Mouse (Mus musculus): ENCODE results near the gene Rpl38. TPM values are rescaled to one million over a fixed set of nuclear protein-coding genes. Genes with fewer than 3 reads are reported as not detected.
"Not testable (repeated sequence)": the region's sequence is repeated elsewhere in the genome, so short reads cannot be mapped to it uniquely, and the experiment has no call there.

Gene Rpl38
- total and polyA plus RNA-seq, 2 experiments from 2014 or later = 578 to 954 TPM

DNA sequence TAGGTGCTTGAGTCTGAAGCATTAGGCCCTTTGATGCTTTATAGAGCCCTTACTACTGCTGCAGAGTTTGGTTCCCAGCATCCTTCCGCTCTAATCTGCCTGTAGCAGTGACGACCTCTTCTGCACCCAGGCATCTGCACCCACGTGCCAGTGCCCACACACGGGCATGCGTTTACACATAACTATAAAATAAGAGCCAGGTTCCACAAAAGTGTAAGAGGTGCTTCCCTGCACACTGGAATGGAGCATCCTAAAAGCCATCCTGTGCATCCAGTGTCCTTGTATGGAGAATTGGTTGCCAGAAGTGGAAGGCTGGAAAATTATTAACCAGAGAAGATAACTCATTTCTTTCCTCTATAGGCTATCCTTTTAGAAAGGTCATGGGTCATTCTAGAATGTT lies 2.8 kb downstream of the Rpl38 start:
- H3K9ac ChIP-seq (replicated peaks; ENCODE audit: low read length) = no peak overlapping the region
- no peak overlapping the region for H3K4me2 ChIP-seq (ENCODE audit: low read depth, low read length)
- no peak for ATAC-seq
- peaks cover 14% of the 10 kb centered on the region; the same call in 1 of the 2 replicates for H3K4me1 ChIP-seq (ENCODE audit: insufficient read depth, low read length)
- H3K4me3 ChIP-seq (ENCODE audit: low read length) = no peak overlapping the region
- no peaks in the 10 kb centered on the region for H3K9me3 ChIP-seq (ENCODE audit: low read length)
- peaks cover 32% of the 10 kb centered on the region for H3K36me3 ChIP-seq (ENCODE audit: insufficient read depth, low read length)
- no peaks in the 10 kb centered on the region for H3K27me3 ChIP-seq (ENCODE audit: insufficient read depth, low read length)
- no peak for TF ChIP-seq CTCF (IDR thresholded peaks at IDR 0.05; ENCODE audit: low read depth)
- no peak for DNase-seq (ENCODE audit: low spot score)
- no peak overlapping the region for H3K27ac ChIP-seq
- WGBS = 92% methylated on average over 5 of the region's 5 CpGs

GRCm38 (mm10) chr11:114672794-114673718 lies 4.7 kb downstream of the Rpl38 start:
- H3K4me3 ChIP-seq (ENCODE audit: low read length) = no peak overlapping the region
- no peak overlapping the region for H3K4me2 ChIP-seq (ENCODE audit: low read depth, low read length)
- WGBS = 57% methylated on average over 9 of the region's 9 CpGs
- H3K36me3 ChIP-seq (ENCODE audit: insufficient read depth, low read length) = peaks cover 32% of the 10 kb centered on the region
- peak overlapping the region; percentile 48; the same call in 1 of the 2 replicates for H3K27ac ChIP-seq
- ATAC-seq (no peak), DNase-seq (ENCODE audit: low spot score) (peak; percentile 85)
- no peak overlapping the region for H3K9ac ChIP-seq (replicated peaks; ENCODE audit: low read length)
- no peaks in the 10 kb centered on the region for H3K9me3 ChIP-seq (ENCODE audit: low read length)
- H3K27me3 ChIP-seq (ENCODE audit: insufficient read depth, low read length) = no peaks in the 10 kb centered on the region
- peaks cover 18% of the 10 kb centered on the region for H3K4me1 ChIP-seq (ENCODE audit: insufficient read depth, low read length)
- TF ChIP-seq CTCF (IDR thresholded peaks at IDR 0.05; ENCODE audit: low read depth) = peak; percentile 88

DNA sequence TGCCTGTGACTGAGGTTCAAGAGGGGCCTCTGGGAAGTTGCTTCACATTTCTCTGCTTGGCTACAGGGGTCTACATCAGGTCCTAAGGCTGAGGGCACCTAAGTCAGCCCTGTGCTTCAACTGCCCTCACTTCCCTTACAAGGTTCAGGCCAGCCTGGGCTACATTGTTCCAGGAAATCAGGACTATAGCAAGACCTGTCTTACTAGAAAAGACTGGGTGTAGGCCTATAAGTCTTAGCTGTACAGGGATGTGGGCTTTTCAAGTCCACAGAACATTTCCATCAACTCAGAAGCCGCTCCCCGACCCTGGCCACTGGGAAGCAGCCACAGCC lies 5.4 kb downstream of the Rpl38 start:
- Histone ChIP-seq H3K4me1 (ENCODE audit: insufficient read depth, low read length) (peaks cover 18% of the 10 kb centered on the region), H3K4me3 (ENCODE audit: low read length) (no peak overlapping the region), H3K9me3 (ENCODE audit: low read length) (no peaks in the 10 kb centered on the region), H3K27me3 (ENCODE audit: insufficient read depth, low read length) (no peaks in the 10 kb centered on the region), H3K27ac (peak overlapping the region; percentile 48; the same call in 1 of the 2 replicates), H3K4me2 (ENCODE audit: low read depth, low read length) (no peak overlapping the region), H3K9ac (replicated peaks; ENCODE audit: low read length) (no peak overlapping the region), H3K36me3 (ENCODE audit: insufficient read depth, low read length) (peaks cover 32% of the 10 kb centered on the region)
- 70% methylated on average over 2 of the region's 2 CpGs for WGBS
- no peak for TF ChIP-seq CTCF (IDR thresholded peaks at IDR 0.05; ENCODE audit: low read depth)
- ATAC-seq (no peak), DNase-seq (ENCODE audit: low spot score) (no peak)

DNA sequence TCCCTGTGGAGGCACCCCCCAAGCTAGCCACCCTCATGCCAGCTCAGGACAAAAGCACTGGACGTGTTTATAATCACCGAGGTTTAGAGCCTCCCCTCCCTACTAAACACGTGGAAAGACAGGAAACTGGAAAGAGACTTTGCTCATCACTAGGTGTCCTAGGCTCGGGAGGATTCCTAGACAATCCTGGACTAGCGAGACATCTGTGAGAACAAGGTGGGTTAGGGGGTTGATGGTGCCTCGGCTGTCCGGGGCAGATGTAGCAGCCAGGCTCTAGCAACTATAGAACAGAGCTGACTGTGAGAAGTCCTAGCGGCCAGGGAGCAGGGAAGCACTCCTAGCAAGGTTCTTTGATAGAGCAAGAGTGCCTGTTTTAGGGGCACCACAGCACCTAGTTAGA lies 5.9 kb downstream of the Rpl38 start:
- no peaks in the 10 kb centered on the region for H3K27me3 ChIP-seq (ENCODE audit: insufficient read depth, low read length)
- H3K27ac ChIP-seq = no peak overlapping the region
- peaks cover 19% of the 10 kb centered on the region for H3K4me1 ChIP-seq (ENCODE audit: insufficient read depth, low read length)
- no peak overlapping the region for H3K4me3 ChIP-seq (ENCODE audit: low read length)
- no peaks in the 10 kb centered on the region for H3K9me3 ChIP-seq (ENCODE audit: low read length)
- H3K4me2 ChIP-seq (ENCODE audit: low read depth, low read length) = no peak overlapping the region
- WGBS = 50% methylated on average over 8 of the region's 8 CpGs
- DNase-seq (ENCODE audit: low spot score) = no peak
- TF ChIP-seq CTCF (IDR thresholded peaks at IDR 0.05; ENCODE audit: low read depth) = no peak
- H3K9ac ChIP-seq (replicated peaks; ENCODE audit: low read length) = no peak overlapping the region
- no peak for ATAC-seq
- peaks cover 32% of the 10 kb centered on the region for H3K36me3 ChIP-seq (ENCODE audit: insufficient read depth, low read length)

GRCm38 (mm10) chr11:114674796-114675195 lies 6.5 kb downstream of the Rpl38 start:
- H3K4me3 ChIP-seq (ENCODE audit: low read length) = peak overlapping the region; percentile 44; the same call in 1 of the 2 replicates
- H3K27me3 ChIP-seq (ENCODE audit: insufficient read depth, low read length); ATAC-seq; H3K9me3 ChIP-seq (ENCODE audit: low read length); H3K9ac ChIP-seq (replicated peaks; ENCODE audit: low read length); DNase-seq (ENCODE audit: low spot score): not testable (repeated sequence)
- peak overlapping the region; percentile 71; the same call in 1 of the 2 replicates for H3K27ac ChIP-seq
- H3K4me1 ChIP-seq (ENCODE audit: insufficient read depth, low read length) = peaks cover 17% of the 10 kb centered on the region
- peaks cover 32% of the 10 kb centered on the region for H3K36me3 ChIP-seq (ENCODE audit: insufficient read depth, low read length)
- peak overlapping the region; percentile 67 for H3K4me2 ChIP-seq (ENCODE audit: low read depth, low read length)
- WGBS = 92% methylated on average over 2 of the region's 3 CpGs

DNA sequence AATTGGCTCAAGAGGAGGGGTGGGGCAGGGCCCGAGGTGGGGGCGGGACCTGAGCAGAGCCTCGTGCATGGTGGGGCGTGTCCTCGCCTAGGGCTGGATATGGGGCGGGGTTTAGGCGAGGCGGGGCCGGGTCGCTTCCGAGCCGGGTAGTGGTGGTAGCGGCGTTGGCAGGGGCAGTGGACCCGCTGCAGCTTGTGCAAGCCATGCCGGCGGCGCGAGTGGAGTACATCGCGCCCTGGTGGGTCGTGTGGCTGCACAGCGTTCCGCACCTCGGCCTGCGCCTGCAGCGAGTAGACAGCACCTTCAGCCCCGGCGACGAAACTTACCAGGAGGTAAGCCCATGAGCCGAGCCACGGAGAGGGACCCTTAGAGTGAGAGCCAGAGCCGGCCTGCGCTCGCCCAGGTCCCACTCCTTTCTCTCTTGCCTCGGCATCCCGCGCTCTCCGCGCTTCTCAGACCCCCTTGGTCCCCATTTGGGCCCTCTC lies 7.1 kb downstream of the Rpl38 start, which contains the start of gene Ttyh2:
Ttyh2 (plus strand) TSS at position 91 of the 485 bp plus-strand sequence.
- ATAC-seq (peak; percentile 88), DNase-seq (ENCODE audit: low spot score) (peak; percentile 85)
- Histone ChIP-seq H3K4me1 (ENCODE audit: insufficient read depth, low read length) (peaks cover 12% of the 10 kb centered on the region), H3K27me3 (ENCODE audit: insufficient read depth, low read length) (no peaks in the 10 kb centered on the region), H3K4me2 (ENCODE audit: low read depth, low read length) (peak within 1 kb of the TSS; percentile 67), H3K9ac (replicated peaks; ENCODE audit: low read length) (peak within 1 kb of the TSS; percentile 53), H3K36me3 (ENCODE audit: insufficient read depth, low read length) (peaks cover 30% of the 10 kb centered on the region), H3K4me3 (ENCODE audit: low read length) (peak within 1 kb of the TSS; percentile 44), H3K27ac (peak within 1 kb of the TSS; percentile 71), H3K9me3 (ENCODE audit: low read length) (no peaks in the 10 kb centered on the region)
- no peak for TF ChIP-seq CTCF (IDR thresholded peaks at IDR 0.05; ENCODE audit: low read depth)
- 1% methylated on average over 40 of the region's 40 CpGs for WGBS

Data from hindbrain, postnatal 0 days (tissue).